Mouse (Mus musculus): ENCODE results near the gene Plcb1. TPM values are rescaled to one million over a fixed set of nuclear protein-coding genes. Genes with fewer than 3 reads are reported as not detected.

The Plcb1 gene
- polyA plus RNA-seq, 1 experiment = 0.55 TPM

DNA sequence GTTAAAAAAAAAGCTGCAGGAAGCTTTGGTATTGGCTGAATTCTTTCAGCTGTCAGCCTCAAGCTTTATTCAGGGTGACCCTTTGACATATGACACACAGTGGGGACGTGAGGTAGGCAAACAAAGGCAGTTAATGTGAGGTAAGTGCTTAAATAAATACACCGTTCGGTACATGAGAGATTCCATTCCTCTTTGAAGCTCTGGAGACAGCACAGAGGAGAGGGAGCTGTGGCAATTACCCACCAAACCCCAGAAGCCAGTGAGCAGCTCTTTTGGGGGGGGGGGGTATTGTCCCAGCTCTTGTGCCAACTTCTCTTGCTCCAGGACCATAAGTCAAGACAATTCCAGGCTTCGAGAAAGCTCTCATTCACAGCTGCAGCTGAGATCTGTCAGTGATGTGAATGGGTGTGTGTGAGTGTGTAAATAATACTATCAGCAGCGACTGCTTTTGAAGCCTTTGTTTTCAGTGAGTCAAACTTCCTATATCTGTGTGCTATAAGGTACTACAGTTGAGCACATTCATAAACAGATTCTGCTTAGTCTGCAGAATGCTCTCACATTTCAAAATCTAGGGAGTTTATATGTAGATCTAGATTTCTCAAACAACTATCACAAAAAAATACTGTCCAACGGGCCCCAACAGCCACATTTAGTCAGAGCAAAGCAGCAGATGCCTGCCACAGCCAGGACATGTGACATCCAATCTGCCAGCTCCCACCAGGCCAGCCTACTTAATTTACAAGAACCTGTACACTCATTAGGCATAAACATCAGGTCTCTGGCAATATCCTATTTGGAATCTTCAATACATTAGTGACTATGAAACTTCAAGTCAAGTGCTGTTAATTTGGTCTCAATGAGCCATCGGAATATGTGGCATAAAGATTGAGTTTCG, 40.5 kb downstream of the Plcb1 start:
- Histone ChIP-seq H3ac (ENCODE audit: control insufficient read depth, insufficient read length, low read depth) (no peak overlapping the region), H3K27me3 (ENCODE audit: control insufficient read depth, insufficient read depth, insufficient read length) (no peaks in the 10 kb centered on the region), H3K79me3 (ENCODE audit: low read depth) (no peaks in the 10 kb centered on the region), H3K79me2 (ENCODE audit: control insufficient read depth, insufficient read depth) (no peaks in the 10 kb centered on the region), H3K36me3 (ENCODE audit: control insufficient read depth, insufficient read depth) (no peaks in the 10 kb centered on the region), H3K4me3 (ENCODE audit: insufficient read depth, poor library complexity, severe bottlenecking) (no peak overlapping the region)
- no peak for TF ChIP-seq MAX (IDR thresholded peaks at IDR 0.05)
- TF ChIP-seq CTCF (IDR thresholded peaks at IDR 0.05; ENCODE audit: control insufficient read depth, insufficient read depth, insufficient read length) = no peak
- TF ChIP-seq MYOD1 (IDR thresholded peaks at IDR 0.05; ENCODE audit: control insufficient read depth, insufficient read length, low read depth) = no peak
- no peak for TF ChIP-seq CEBPB (IDR thresholded peaks at IDR 0.05; ENCODE audit: low read depth)
- no peak for TF ChIP-seq USF1 (IDR thresholded peaks at IDR 0.05; ENCODE audit: low read depth)
- TF ChIP-seq FOSL1 (IDR thresholded peaks at IDR 0.05; ENCODE audit: insufficient read depth, low read length, poor library complexity, severe bottlenecking) = no peak
- TF ChIP-seq MYOG (IDR thresholded peaks at IDR 0.05; ENCODE audit: control insufficient read depth, extremely low read depth, insufficient read length) = no peak

DNA sequence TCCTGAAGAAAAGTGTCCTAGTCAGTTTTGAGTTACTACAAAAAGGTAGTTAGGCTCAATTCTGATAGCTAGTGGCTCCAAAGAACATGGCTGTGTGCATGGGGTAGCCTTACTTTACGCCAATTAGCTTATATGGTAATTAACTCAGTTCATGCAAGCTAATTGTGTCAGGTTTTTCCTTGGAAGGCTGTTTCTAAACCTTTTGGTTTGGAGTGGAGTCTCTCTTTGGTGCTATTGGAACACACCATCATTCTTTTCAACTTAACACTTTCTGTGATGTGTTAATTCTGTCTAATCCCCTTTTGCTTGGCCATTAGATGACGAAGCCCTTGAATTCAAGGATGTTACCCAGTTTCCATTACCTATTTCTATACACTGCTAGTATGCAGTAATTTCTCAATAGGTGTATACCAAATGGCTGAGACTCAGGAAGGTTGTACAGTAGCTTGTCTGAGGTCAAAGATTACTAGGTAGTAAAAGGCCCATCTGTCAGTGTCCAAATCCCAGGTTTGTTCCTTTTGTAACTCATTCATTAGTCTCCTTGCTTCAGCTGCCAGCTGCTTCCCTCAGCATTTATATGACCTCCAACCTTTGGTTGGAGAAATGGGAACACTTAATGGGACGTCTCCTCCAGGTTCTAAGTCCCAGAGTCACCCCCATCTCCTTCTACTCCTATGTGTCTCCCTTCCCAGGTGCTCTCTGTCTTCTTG, 42.1 kb downstream of the Plcb1 start:
- TF ChIP-seq FOSL1 (IDR thresholded peaks at IDR 0.05; ENCODE audit: insufficient read depth, low read length, poor library complexity, severe bottlenecking) = no peak
- no peak for TF ChIP-seq MYOG (IDR thresholded peaks at IDR 0.05; ENCODE audit: control insufficient read depth, extremely low read depth, insufficient read length)
- no peak for TF ChIP-seq MAX (IDR thresholded peaks at IDR 0.05)
- TF ChIP-seq USF1 (IDR thresholded peaks at IDR 0.05; ENCODE audit: low read depth) = no peak
- TF ChIP-seq CEBPB (IDR thresholded peaks at IDR 0.05; ENCODE audit: low read depth) = no peak
- no peak for TF ChIP-seq MYOD1 (IDR thresholded peaks at IDR 0.05; ENCODE audit: control insufficient read depth, insufficient read length, low read depth)
- TF ChIP-seq CTCF (IDR thresholded peaks at IDR 0.05; ENCODE audit: control insufficient read depth, insufficient read depth, insufficient read length) = no peak
- H3K79me2 ChIP-seq (ENCODE audit: control insufficient read depth, insufficient read depth) = no peaks in the 10 kb centered on the region
- no peaks in the 10 kb centered on the region for H3K79me3 ChIP-seq (ENCODE audit: low read depth)
- no peaks in the 10 kb centered on the region for H3K27me3 ChIP-seq (ENCODE audit: control insufficient read depth, insufficient read depth, insufficient read length)
- H3K4me3 ChIP-seq (ENCODE audit: insufficient read depth, poor library complexity, severe bottlenecking) = no peak overlapping the region
- no peak overlapping the region for H3ac ChIP-seq (ENCODE audit: control insufficient read depth, insufficient read length, low read depth)
- H3K36me3 ChIP-seq (ENCODE audit: control insufficient read depth, insufficient read depth) = no peaks in the 10 kb centered on the region

DNA sequence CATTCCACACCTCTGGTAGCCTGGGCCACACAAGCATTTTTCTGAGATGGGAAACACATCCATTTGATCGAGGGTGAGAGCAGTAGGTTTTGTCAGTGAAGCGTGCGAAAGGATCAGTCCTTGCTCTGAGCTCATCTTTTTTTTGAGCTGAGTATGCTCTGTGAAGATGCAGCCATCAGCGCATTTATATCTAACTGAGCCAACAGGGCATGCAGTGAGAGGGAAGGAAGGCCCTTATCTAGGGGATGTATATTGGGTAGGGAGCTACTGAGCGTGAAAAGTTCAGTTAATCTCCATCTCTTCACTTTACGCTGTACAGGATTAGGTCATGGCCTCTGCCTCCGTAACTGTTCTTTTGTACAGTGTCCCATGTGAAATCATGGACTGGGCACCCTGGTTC, 46.0 kb downstream of the Plcb1 start:
- no peak for TF ChIP-seq FOSL1 (IDR thresholded peaks at IDR 0.05; ENCODE audit: insufficient read depth, low read length, poor library complexity, severe bottlenecking)
- no peak for TF ChIP-seq MYOG (IDR thresholded peaks at IDR 0.05; ENCODE audit: control insufficient read depth, extremely low read depth, insufficient read length)
- no peak for TF ChIP-seq MYOD1 (IDR thresholded peaks at IDR 0.05; ENCODE audit: control insufficient read depth, insufficient read length, low read depth)
- TF ChIP-seq USF1 (IDR thresholded peaks at IDR 0.05; ENCODE audit: low read depth) = no peak
- no peak for TF ChIP-seq CTCF (IDR thresholded peaks at IDR 0.05; ENCODE audit: control insufficient read depth, insufficient read depth, insufficient read length)
- no peak for TF ChIP-seq CEBPB (IDR thresholded peaks at IDR 0.05; ENCODE audit: low read depth)
- TF ChIP-seq MAX (IDR thresholded peaks at IDR 0.05) = no peak
- no peak overlapping the region for H3K4me3 ChIP-seq (ENCODE audit: insufficient read depth, poor library complexity, severe bottlenecking)
- H3K79me2 ChIP-seq (ENCODE audit: control insufficient read depth, insufficient read depth) = no peaks in the 10 kb centered on the region
- no peaks in the 10 kb centered on the region for H3K36me3 ChIP-seq (ENCODE audit: control insufficient read depth, insufficient read depth)
- H3K79me3 ChIP-seq (ENCODE audit: low read depth) = no peaks in the 10 kb centered on the region
- no peaks in the 10 kb centered on the region for H3K27me3 ChIP-seq (ENCODE audit: control insufficient read depth, insufficient read depth, insufficient read length)
- no peak overlapping the region for H3ac ChIP-seq (ENCODE audit: control insufficient read depth, insufficient read length, low read depth)

DNA sequence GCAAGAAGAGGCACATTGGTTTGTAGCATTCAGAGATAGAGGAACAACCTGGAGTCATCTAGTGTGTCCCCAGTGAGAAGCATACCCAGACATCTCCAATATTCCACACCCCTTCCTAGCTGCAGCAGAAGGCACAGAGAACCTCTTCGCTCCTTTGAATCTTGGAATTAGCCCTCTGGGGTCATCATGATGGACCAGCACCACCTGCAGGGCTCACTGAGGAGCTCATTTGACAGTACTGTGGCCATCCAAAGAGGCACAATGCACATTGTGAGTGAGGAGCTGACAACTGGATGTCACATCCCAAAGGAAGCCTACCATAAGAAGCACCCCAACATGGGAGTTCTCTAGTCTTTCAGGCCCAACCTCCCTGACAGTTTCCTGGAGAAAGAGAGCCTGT, 50.2 kb downstream of the Plcb1 start:
- Histone ChIP-seq H3K4me3 (ENCODE audit: insufficient read depth, poor library complexity, severe bottlenecking) (no peak overlapping the region), H3K79me3 (ENCODE audit: low read depth) (no peaks in the 10 kb centered on the region), H3K79me2 (ENCODE audit: control insufficient read depth, insufficient read depth) (no peaks in the 10 kb centered on the region), H3ac (ENCODE audit: control insufficient read depth, insufficient read length, low read depth) (no peak overlapping the region), H3K27me3 (ENCODE audit: control insufficient read depth, insufficient read depth, insufficient read length) (no peaks in the 10 kb centered on the region), H3K36me3 (ENCODE audit: control insufficient read depth, insufficient read depth) (no peaks in the 10 kb centered on the region)
- TF ChIP-seq CEBPB (IDR thresholded peaks at IDR 0.05; ENCODE audit: low read depth) = no peak
- TF ChIP-seq USF1 (IDR thresholded peaks at IDR 0.05; ENCODE audit: low read depth) = no peak
- no peak for TF ChIP-seq MYOG (IDR thresholded peaks at IDR 0.05; ENCODE audit: control insufficient read depth, extremely low read depth, insufficient read length)
- no peak for TF ChIP-seq MAX (IDR thresholded peaks at IDR 0.05)
- no peak for TF ChIP-seq MYOD1 (IDR thresholded peaks at IDR 0.05; ENCODE audit: control insufficient read depth, insufficient read length, low read depth)
- no peak for TF ChIP-seq CTCF (IDR thresholded peaks at IDR 0.05; ENCODE audit: control insufficient read depth, insufficient read depth, insufficient read length)
- no peak for TF ChIP-seq FOSL1 (IDR thresholded peaks at IDR 0.05; ENCODE audit: insufficient read depth, low read length, poor library complexity, severe bottlenecking)

- Histone ChIP-seq H3ac (ENCODE audit: control insufficient read depth, insufficient read length, low read depth) (no peak overlapping the region), H3K27me3 (ENCODE audit: control insufficient read depth, insufficient read depth, insufficient read length) (no peaks in the 10 kb centered on the region), H3K4me3 (ENCODE audit: insufficient read depth, poor library complexity, severe bottlenecking) (no peak overlapping the region), H3K36me3 (ENCODE audit: control insufficient read depth, insufficient read depth) (no peaks in the 10 kb centered on the region), H3K79me2 (ENCODE audit: control insufficient read depth, insufficient read depth) (no peaks in the 10 kb centered on the region), H3K79me3 (ENCODE audit: low read depth) (no peaks in the 10 kb centered on the region)
- TF ChIP-seq MAX (IDR thresholded peaks at IDR 0.05) = no peak
- no peak for TF ChIP-seq MYOG (IDR thresholded peaks at IDR 0.05; ENCODE audit: control insufficient read depth, extremely low read depth, insufficient read length)
- TF ChIP-seq USF1 (IDR thresholded peaks at IDR 0.05; ENCODE audit: low read depth) = no peak
- no peak for TF ChIP-seq FOSL1 (IDR thresholded peaks at IDR 0.05; ENCODE audit: insufficient read depth, low read length, poor library complexity, severe bottlenecking)
- no peak for TF ChIP-seq CTCF (IDR thresholded peaks at IDR 0.05; ENCODE audit: control insufficient read depth, insufficient read depth, insufficient read length)
- no peak for TF ChIP-seq MYOD1 (IDR thresholded peaks at IDR 0.05; ENCODE audit: control insufficient read depth, insufficient read length, low read depth)
- no peak for TF ChIP-seq CEBPB (IDR thresholded peaks at IDR 0.05; ENCODE audit: low read depth)
These were observed 52.3 kb downstream of the Plcb1 start for GRCm38 (mm10) chr2:134838185-134838584.
